ENCODE assay signal across 7 mouse cellular contexts in genomic region chr4:149840511-149841292, GRCm38 (mm10).
DNase-seq lines count a peak whose midpoint lies in the region; ATAC-seq lines count a peak whose summit lies in the region.

No protein-coding gene starts in this region.

- peak; percentile 51 for DNase-seq in NIH3T3 (ENCODE audit: low read depth)
- peak; percentile 82 to 88 for DNase-seq in heart, adult 18-20 months
- peak; percentile 92 for DNase-seq in layer of hippocampus, adult 9-11 months
- DNase-seq in embryo, embryonic 11 days = no peak

- WGBS in midbrain, embryonic 15.5 days = 73% methylated on average over 12 of the region's 12 CpGs

- 0 out of 2 replicates have a peak overlapping the region, but pooled peaks have one; percentile 7 for H3K27ac ChIP-seq in brown adipose tissue, adult 24 weeks (replicated peaks; ENCODE audit: low read depth, low read length)
- no peak overlapping the region for H3K27ac ChIP-seq in midbrain, embryonic 15.5 days

- H3K4me3 ChIP-seq in brown adipose tissue, adult 24 weeks (ENCODE audit: insufficient read depth, low read depth, low read length) = no peak overlapping the region
- no peak overlapping the region for H3K4me3 ChIP-seq in midbrain, embryonic 15.5 days

- peaks cover 14% of the 10 kb centered on the region for H3K4me1 ChIP-seq in brown adipose tissue, adult 24 weeks (ENCODE audit: control insufficient read depth, insufficient read depth, insufficient read length, low read length)
- no peaks in the 10 kb centered on the region for H3K4me1 ChIP-seq in midbrain, embryonic 15.5 days

- no peak overlapping the region for H3K9ac ChIP-seq in midbrain, embryonic 15.5 days

- no peak overlapping the region for H3K4me2 ChIP-seq in midbrain, embryonic 15.5 days

- no peaks in the 10 kb centered on the region for H3K27me3 ChIP-seq in midbrain, embryonic 15.5 days (replicated peaks)

- ATAC-seq in megakaryocyte, adult 5-6 weeks (ENCODE audit: poor library complexity, severe bottlenecking) = peak; percentile 39; the same call in 1 of the 2 replicates
- no peak for ATAC-seq in midbrain, embryonic 15.5 days (replicated peaks)

- no peaks in the 10 kb centered on the region for H3K36me3 ChIP-seq in midbrain, embryonic 15.5 days (replicated peaks)

- no peaks in the 10 kb centered on the region for H3K9me3 ChIP-seq in midbrain, embryonic 15.5 days
